Mouse (Mus musculus) ES-E14 (cell line): ENCODE data around the gene Pck1. TPM values are rescaled to one million over a fixed set of nuclear protein-coding genes. Genes with fewer than 3 reads are reported as not detected.

ENCODE experiments used
- DNase-seq: peaks from one replicate; pipeline ENCODE4 v3.0.0-alpha.2; 2013; ENCODE audit warnings: low read depth, low spot score
- H3K27ac ChIP-seq: 2 replicates; pipeline ENCODE4 v1.5.1; 2012; ENCODE audit warnings: low read depth, mild to moderate bottlenecking, low read length, moderate library complexity, mixed read lengths; ENCODE audit not compliant: poor library complexity, insufficient read depth, severe bottlenecking
- H3K36me3 ChIP-seq: 2 replicates; pipeline ENCODE4 v1.6.1; 2012; ENCODE audit warnings: mild to moderate bottlenecking, low read length, moderate library complexity, mixed read lengths; ENCODE audit not compliant: control insufficient read depth, poor library complexity, insufficient read depth, severe bottlenecking
- H3K4me1 ChIP-seq, 2 experiments: fragments of 150-350 bp in 1 of 2; sonication (generic) in 1 of 2; 2 replicates each; pipeline ENCODE4 v1.6.1; 2012; ENCODE audit warnings: low read length in 2 of 2, mild to moderate bottlenecking in 1 of 2, mixed read lengths in 1 of 2; ENCODE audit not compliant: control insufficient read depth in 2 of 2, insufficient read depth in 2 of 2, poor library complexity in 1 of 2
- H3K4me3 ChIP-seq, 2 experiments: fragments of 150-350 bp in 1 of 2; sonication (generic) in 1 of 2; 2 replicates each; pipeline ENCODE4 v1.5.1; 2012; ENCODE audit warnings: low read length in 2 of 2, low read depth in 1 of 2, mild to moderate bottlenecking in 1 of 2, mixed read lengths in 1 of 2; ENCODE audit not compliant: insufficient read depth in 1 of 2, poor library complexity in 1 of 2, severe bottlenecking in 1 of 2
- H3K9ac ChIP-seq: 2 replicates; pipeline ENCODE4 v1.6.1; 2012; ENCODE audit warnings: low read depth, mild to moderate bottlenecking, low read length, mixed read lengths; ENCODE audit not compliant: poor library complexity, insufficient read depth, severe bottlenecking
- H3K9me3 ChIP-seq: fragments of 150-350 bp; sonication (generic); 2 replicates; pipeline ENCODE4 v1.6.1; 2012; ENCODE audit warnings: low read depth, mild to moderate bottlenecking, low read length; ENCODE audit not compliant: control insufficient read depth, insufficient read depth
- CHD2 ChIP-seq: IDR thresholded peaks from 2 replicates; pipeline ENCODE4 v1.6.1; 2014; ENCODE audit warnings: mild to moderate bottlenecking, low read depth, low read length, inconsistent platforms
- HCFC1 ChIP-seq: IDR thresholded peaks from 2 replicates; pipeline ENCODE4 v1.6.1; 2012; ENCODE audit warnings: low read length, inconsistent platforms, borderline replicate concordance; ENCODE audit not compliant: insufficient read depth
- MAFK ChIP-seq: IDR thresholded peaks from 2 replicates; pipeline ENCODE4 v1.6.1; 2014; ENCODE audit warnings: mild to moderate bottlenecking, low read depth, low read length, inconsistent platforms; ENCODE audit not compliant: insufficient read depth
- ZC3H11A ChIP-seq: IDR thresholded peaks from 2 replicates; pipeline ENCODE4 v1.6.1; 2012; ENCODE audit warnings: low read depth, mild to moderate bottlenecking, inconsistent platforms, low read length, borderline replicate concordance
- ZNF384 ChIP-seq: IDR thresholded peaks from 2 replicates; pipeline ENCODE4 v1.6.1; 2012; ENCODE audit warnings: low read depth, low read length, inconsistent platforms
- in situ Hi-C, 2 experiments: fragments of 600-800 bp; cut with MboI; formaldehyde crosslinking; loops; one replicate each; pipeline ENCODE4 v1.15.1; 2025; ENCODE audit warnings: low sequenced_read_pairs in 2 of 2, inconsistent platforms in 1 of 2; ENCODE audit not compliant: unreplicated experiment in 2 of 2
- total RNA-seq: library from RNA; depleted of rRNA; stranded (reverse); fragments of 300-350 nt; gene quantifications from 2 replicates; pipeline ENCODE4 v1.2.3, GENCODE M21; 2012

Gene Pck1
- total RNA-seq, 1 experiment, result 0.22 TPM

DNA sequence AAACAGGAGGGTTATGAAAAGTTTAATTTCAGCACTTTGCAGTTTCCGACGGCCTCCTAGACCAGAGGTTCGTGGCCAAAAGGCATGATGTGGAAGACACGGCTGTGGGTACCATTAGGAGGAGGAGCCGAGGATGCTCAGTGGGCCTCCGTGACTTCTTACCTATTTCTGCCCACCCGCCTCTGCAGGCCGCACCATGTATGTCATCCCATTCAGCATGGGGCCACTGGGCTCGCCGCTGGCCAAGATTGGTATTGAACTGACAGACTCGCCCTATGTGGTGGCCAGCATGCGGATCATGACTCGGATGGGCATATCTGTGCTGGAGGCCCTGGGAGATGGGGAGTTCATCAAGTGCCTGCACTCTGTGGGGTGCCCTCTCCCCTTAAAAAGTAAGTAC lies 1.7 kb downstream of the Pck1 start:
- no peak overlapping the region for H3K27ac ChIP-seq
- in situ Hi-C loops, result no loop called here

DNA sequence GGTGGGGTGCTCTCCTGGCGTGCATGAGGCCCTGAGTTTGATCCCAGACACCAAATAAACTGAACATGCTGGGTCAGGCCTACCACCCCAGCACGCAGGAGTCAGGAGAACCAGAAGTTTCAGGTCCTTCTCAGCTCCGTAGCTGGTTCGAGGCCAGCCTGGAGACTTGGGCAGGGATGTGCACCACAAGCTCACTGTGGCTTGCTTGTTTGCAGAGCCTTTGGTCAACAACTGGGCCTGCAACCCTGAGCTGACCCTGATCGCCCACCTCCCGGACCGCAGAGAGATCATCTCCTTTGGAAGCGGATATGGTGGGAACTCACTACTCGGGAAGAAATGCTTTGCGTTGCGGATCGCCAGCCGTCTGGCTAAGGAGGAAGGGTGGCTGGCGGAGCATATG lies 2.1 kb downstream of the Pck1 start:
- in situ Hi-C loops, result no loop called here
- DNase-seq, result no peak
- H3K4me3 ChIP-seq, result no peak overlapping the region
- H3K9me3 ChIP-seq, result no peaks in the 10 kb centered on the region
- TF ChIP-seq CHD2 (no peak), MAFK (no peak), HCFC1 (no peak), ZC3H11A (no peak), ZNF384 (no peak)
- H3K36me3 ChIP-seq, result no peaks in the 10 kb centered on the region
- H3K27ac ChIP-seq, result no peak overlapping the region
- H3K9ac ChIP-seq, result no peak overlapping the region
- peaks cover 0 to 2% of the 10 kb centered on the region in 2 experiments; a peak in 1 of 4 replicates for H3K4me1 ChIP-seq

More for the DNA sequence above, 1.7 kb downstream of the Pck1 start:
- Histone ChIP-seq H3K4me1 (no peaks in the 10 kb centered on the region), H3K36me3 (no peaks in the 10 kb centered on the region), H3K9ac (no peak overlapping the region), H3K4me3 (no peak overlapping the region), H3K9me3 (no peaks in the 10 kb centered on the region)
- DNase-seq, result no peak
- TF ChIP-seq CHD2, result no peak
- TF ChIP-seq ZC3H11A, result no peak
- TF ChIP-seq HCFC1, result no peak
- TF ChIP-seq ZNF384, result no peak
- TF ChIP-seq MAFK, result no peak

GRCm38 (mm10) chr2:173155907-173156306 lies 3.1 kb downstream of the Pck1 start:
- Histone ChIP-seq H3K4me3 (no peak overlapping the region), H3K36me3 (no peaks in the 10 kb centered on the region), H3K4me1 (peaks cover 0 to 4% of the 10 kb centered on the region in 2 experiments; a peak in 1 of 4 replicates), H3K9me3 (no peaks in the 10 kb centered on the region), H3K27ac (no peak overlapping the region), H3K9ac (no peak overlapping the region)
- no peak for DNase-seq
- TF ChIP-seq CHD2 (no peak), HCFC1 (no peak), ZC3H11A (no peak), MAFK (no peak), ZNF384 (no peak)
- in situ Hi-C loops, result no loop called here

- no peak for TF ChIP-seq MAFK
- no peak for TF ChIP-seq CHD2
- no peak for TF ChIP-seq ZC3H11A
- TF ChIP-seq HCFC1, result no peak
- TF ChIP-seq ZNF384, result no peak
- no peak for DNase-seq
- H3K9ac ChIP-seq, result no peak overlapping the region
- H3K27ac ChIP-seq, result no peak overlapping the region
- no peaks in the 10 kb centered on the region for H3K9me3 ChIP-seq
- no peaks in the 10 kb centered on the region for H3K36me3 ChIP-seq
- peaks cover 0 to 4% of the 10 kb centered on the region in 2 experiments; a peak in 1 of 4 replicates for H3K4me1 ChIP-seq
- no peak overlapping the region for H3K4me3 ChIP-seq
- in situ Hi-C loops, result no loop called here
Observed at GRCm38 (mm10) chr2:173156923-173157322, 4.1 kb downstream of the Pck1 start.

DNA sequence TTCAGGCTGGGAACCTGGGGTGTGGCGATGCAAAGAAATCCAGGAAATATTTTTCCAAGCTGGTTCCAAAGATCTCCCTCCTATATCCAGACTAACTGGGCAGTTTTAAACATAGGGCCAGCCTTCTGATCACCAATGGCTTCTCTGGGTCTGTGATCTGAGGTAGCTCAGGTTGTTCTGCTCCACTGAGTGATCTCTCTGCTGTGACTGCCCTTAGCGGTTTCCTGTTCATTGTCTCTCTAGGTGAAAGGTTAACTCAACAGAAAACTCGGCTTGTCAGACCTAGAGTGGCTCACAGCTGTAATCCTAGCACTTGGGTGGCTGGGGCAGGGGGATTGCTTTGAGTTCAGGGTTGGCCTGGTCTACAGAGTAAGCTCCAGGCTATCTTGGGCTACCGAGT lies 4.5 kb downstream of the Pck1 start:
- in situ Hi-C loops, result no loop called here
- Histone ChIP-seq H3K27ac (no peak overlapping the region), H3K9me3 (no peaks in the 10 kb centered on the region), H3K9ac (no peak overlapping the region), H3K4me1 (peaks cover 0 to 4% of the 10 kb centered on the region in 2 experiments; a peak in 1 of 4 replicates), H3K36me3 (no peaks in the 10 kb centered on the region), H3K4me3 (no peak overlapping the region)
- no peak for TF ChIP-seq CHD2
- no peak for TF ChIP-seq ZC3H11A
- no peak for TF ChIP-seq HCFC1
- TF ChIP-seq MAFK, result no peak
- TF ChIP-seq ZNF384, result no peak
- no peak for DNase-seq
